Mouse (Mus musculus): ENCODE data around the gene Gpatch1.
"Not testable (repeated sequence)": the region's sequence is repeated elsewhere in the genome, so short reads cannot be mapped to it uniquely, and the experiment has no call there.

Gpatch1 gene

DNA sequence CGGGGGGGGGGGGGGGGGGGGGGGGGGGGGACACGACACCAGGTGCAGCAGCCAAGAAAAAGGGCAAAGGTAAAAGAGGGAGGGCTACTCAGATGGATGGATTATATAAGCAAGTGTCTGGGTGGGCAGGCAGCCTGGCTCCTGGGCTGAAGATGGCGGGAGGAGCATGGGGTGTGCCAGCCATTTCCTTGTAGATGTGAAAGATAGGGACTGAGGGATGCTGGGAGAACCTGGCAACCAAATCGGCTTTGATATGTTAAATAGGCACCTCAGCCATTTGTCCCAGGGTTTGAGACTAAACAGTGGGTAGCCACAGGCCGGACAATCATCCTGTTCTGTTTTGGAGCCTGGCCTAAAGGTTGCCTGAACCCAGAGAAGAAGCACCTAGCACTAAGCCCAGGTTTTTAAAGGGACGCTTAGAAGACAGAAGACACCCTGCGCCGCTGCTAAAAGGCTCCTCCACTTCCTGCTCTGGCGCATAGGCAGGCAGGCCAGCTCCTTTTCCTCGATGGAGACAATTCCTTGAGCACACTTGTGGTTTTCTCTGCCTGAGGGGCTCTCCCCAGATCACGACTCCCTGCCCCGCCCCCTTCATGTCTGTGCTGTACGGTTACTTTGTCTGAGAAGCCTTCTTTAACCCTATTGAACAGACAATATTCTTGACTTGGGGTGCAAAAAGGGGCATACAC is 4.6 kb upstream of the Gpatch1 start:
- DNase-seq: no peak

GRCm38 (mm10) chr7:35322161-35322560 is 3.9 kb upstream of the Gpatch1 start:
- no peak for DNase-seq

DNA sequence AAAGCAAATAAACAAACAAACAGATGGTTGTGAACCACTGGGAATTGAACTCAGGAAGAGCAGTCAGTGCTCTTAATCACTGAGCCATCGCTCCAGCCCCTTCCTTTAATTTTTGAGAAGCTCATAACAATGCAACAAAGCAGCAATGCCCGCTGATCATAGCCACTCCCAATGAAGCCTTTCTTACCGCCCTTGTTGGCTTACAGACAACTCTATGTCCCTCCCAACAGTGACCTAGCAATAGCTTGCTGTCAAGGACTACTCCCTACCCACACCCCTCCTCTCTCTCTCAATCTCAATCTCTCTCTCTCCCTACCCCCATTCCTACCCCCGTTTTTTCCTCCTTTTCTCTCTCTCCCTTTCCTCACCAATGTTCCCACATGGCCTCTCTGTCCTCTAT is 1.5 kb upstream of the Gpatch1 start:
- no peak for DNase-seq

GRCm38 (mm10) chr7:35319221-35319620 is 981 bp upstream of the Gpatch1 start:
- peak; percentile 39 for DNase-seq

GRCm38 (mm10) chr7:35314156-35314555 is 4.1 kb downstream of the Gpatch1 start:
- DNase-seq: no peak

DNA sequence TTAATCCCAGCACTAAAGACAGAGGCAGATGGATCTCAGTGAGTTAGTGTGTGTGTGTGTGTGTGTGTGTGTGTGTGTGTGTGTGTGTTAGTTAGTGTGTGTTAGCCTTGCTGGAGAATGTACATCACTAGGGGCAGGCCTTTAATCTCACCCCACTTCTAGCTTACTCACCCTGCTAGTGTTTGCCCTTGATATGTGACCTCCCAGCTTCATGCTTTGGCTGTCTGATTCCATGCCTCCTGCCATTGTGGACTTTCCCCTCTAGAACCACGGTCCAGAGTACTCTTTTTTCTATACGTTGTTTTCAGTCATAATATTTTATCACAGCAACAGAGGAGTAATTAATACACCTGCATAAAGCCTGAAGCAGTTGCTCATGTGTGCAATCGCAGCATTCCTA is 7.0 kb downstream of the Gpatch1 start:
- no peak for DNase-seq

GRCm38 (mm10) chr7:35300792-35301191 is 17.4 kb downstream of the Gpatch1 start:
- no peak for DNase-seq

GRCm38 (mm10) chr7:35299656-35300055 is 18.6 kb downstream of the Gpatch1 start:
- no peak for DNase-seq

DNA sequence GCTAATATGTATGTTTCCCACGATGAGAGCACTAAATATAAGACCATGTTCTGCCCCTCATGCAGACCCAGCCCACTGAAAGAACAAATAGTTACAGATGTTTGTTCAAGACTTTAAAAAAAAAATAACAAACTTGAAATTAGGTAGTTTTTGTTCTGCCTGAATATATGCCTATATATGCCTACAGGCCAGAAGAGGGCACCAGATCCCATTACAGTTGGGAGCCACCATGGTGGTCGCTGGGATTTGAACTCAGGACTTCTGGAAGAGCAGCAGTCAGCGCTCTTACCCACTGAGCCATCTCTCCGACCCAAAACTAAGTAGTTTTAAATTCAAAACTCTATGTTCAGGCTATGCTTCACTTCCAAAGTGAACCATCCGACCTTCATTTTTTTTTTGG is 20.4 kb downstream of the Gpatch1 start:
- no peak for DNase-seq

DNA sequence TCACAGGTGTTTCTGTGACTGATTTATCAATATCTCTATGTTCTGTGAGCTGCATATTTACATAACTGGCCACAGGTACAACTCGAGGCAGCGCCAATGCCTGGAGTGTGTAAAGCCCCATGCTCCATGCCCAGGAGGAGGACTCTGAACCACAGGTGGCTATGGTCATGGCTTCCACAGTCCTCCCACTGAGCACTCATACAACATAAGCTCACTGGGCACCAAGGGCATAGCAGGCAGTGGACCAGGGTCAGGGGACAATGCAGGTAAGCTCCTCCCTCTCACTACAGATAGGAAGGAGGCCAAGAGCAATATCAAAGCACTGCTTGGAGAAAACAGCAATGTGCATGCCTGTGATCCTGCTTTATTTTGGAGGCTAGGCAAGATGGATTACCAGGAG is 22.6 kb downstream of the Gpatch1 start:
- no peak for DNase-seq

DNA sequence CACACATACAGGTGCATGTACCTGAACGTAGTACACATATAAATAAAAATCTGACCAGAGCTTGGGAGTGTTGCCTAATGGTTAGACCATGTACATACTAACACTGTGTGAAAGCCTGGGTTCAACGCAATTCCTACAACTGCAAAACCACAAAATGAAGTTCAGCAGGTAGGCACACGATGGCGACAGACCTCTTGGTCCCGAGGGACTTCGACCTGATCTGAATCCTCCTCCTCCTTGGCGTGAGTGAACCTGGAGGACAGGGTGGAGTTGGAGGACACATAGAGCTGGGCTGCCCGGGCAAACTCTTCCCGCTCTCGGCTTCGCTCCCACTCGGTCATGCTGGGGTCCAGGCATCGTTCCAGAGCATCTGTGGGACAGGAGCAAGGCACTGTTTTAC is 24.8 kb downstream of the Gpatch1 start:
- no peak for DNase-seq

DNA sequence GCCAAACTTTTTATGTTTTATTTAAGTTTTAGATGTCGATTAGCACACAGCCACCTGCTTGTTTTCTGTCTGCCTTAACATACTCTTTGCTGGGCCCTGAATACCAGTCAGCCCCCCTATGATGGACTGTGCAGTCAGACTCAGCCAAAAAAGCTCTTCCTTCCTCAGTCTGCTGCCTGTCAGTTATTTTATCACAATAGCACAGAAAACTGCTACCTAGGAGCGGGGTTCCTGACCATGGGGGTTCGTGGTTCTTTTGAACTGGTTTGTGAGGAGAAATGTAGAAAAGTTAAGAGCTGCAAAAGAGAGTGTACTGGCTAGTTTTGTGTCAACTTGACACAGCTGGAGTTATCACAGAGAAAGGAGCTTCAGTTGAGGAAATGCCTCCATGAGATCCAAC is 39.3 kb downstream of the Gpatch1 start:
- no peak for DNase-seq

DNA sequence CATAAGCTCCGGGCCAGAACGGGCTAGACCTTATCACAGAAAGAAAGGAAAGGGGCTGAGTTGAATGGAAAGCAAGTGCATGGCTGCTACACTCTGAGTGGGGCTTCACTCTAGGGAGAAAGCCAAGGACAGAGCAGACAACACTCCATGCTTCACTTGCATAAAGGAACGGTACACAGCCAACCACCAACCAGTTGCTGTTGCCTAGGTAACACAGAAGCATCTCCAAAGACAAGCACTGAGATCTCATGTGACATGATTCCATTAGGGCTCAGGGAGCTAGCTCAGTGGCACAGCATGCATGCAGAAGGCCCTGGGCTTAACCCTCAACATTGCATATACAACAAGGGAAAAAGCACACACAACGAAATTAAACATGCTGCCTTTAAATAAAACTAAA is 40.8 kb downstream of the Gpatch1 start:
- DNase-seq: no peak

GRCm38 (mm10) chr7:35269443-35270024 is 48.7 kb downstream of the Gpatch1 start:
- DNase-seq: peak; percentile 65

- no peak for DNase-seq
Observed at GRCm38 (mm10) chr7:35267841-35268240, 50.4 kb downstream of the Gpatch1 start.

DNA sequence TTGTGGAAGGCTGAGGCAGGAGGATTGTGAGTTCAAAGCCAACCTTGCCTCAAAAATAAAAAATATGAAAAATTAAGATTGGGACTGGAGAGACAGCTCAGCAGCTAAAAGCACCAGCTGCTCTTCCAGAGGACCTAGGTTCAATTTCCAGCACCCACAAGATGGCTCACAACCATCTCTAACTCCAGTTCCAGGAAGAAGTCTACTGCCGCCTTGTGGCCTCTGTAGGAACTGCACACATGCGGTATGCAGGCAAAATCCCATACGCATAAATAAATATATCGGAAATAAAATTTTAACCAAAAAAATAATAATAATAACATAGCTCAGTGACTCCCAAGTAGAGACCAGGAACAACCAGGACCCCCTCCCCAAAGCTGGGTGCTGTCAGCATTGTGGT is 51.6 kb downstream of the Gpatch1 start:
- DNase-seq: peak; percentile 35

DNA sequence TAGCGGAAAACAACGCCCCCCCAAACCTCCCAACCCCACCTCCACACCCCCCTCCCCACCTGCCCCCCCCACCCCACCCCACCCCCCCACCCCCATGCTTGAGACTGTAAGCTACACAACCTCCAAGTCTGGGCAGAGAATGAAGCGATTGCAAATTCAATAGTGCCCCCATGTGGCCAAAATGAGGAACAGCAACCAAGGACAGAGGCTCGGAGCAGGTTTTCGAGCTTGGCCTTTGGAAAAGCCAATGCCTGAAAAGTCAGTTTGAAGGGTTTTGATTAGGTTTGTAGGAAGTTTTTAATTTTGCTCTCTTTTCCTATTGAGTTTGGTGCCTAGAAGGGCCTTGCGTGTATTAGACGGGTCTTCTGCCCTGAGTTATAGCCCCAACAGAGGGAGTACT is 53.5 kb downstream of the Gpatch1 start:
- DNase-seq: peak; percentile 40

- no peak for DNase-seq
Observed at GRCm38 (mm10) chr7:35263595-35264489, 54.4 kb downstream of the Gpatch1 start.

- peak; percentile 17 for DNase-seq
Observed at GRCm38 (mm10) chr7:35259384-35259783, 58.9 kb downstream of the Gpatch1 start.

GRCm38 (mm10) chr7:35258294-35258693 is 59.9 kb downstream of the Gpatch1 start:
- DNase-seq: no peak

- DNase-seq: no peak
Observed at GRCm38 (mm10) chr7:35252041-35252558, 66.1 kb downstream of the Gpatch1 start.

GRCm38 (mm10) chr7:35237935-35238334 is 80.3 kb downstream of the Gpatch1 start:
- not testable (repeated sequence) for DNase-seq

DNA sequence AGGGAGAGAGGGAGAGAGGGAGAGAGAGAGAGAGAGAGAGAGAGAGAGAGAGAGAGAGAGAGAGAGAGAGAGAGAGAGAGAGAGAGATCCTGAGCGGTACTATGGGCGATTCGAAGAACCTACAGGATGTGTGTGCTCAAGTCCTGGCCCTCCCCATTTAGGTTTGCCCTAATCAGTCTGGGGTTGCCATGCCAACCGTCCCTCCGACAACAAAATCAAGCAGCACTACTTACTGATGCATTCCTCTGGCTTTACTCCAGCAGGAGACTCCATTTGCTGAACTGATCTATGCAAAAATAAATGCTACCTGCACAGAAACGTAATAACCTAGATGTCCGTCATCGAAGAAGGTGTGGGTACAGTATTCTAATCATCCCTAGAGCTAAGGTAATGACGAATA is 82.9 kb downstream of the Gpatch1 start:
- DNase-seq: peak; percentile 61
